Mouse (Mus musculus) limb, embryonic 11.5 days (tissue): ENCODE measurements around the gene Emilin3. TPM values are rescaled to one million over a fixed set of nuclear protein-coding genes. Genes with fewer than 3 reads are reported as not detected.

Source experiments
- ATAC-seq: fragments of 200-750 bp; cut with Nextera tagmentation; 2 replicates; pipeline ENCODE4 v1.8.0; 2017; ENCODE audit warnings: low read depth; ENCODE audit not compliant: insufficient number of reproducible peaks, low FRiP score, low TSS enrichment
- DNase-seq: peaks from one replicate; pipeline ENCODE4 v3.0.0-alpha.2; 2015; ENCODE audit warnings: low spot score
- H3K27ac ChIP-seq: fragments of 300-500 bp; sonication (generic); replicated peaks from 2 replicates; pipeline ENCODE4 v1.5.1; 2014; ENCODE audit warnings: low read depth, mild to moderate bottlenecking, low read length
- H3K27me3 ChIP-seq: fragments of 300-500 bp; sonication (generic); 2 replicates; pipeline ENCODE4 v1.6.1; 2014; ENCODE audit warnings: mild to moderate bottlenecking, low read length, mixed read lengths; ENCODE audit not compliant: control insufficient read depth, insufficient read depth
- H3K36me3 ChIP-seq: fragments of 300-500 bp; sonication (generic); 2 replicates; pipeline ENCODE4 v1.6.1; 2014; ENCODE audit warnings: mild to moderate bottlenecking, low read length, moderate library complexity, mixed read lengths; ENCODE audit not compliant: control insufficient read depth, insufficient read depth
- H3K4me1 ChIP-seq: fragments of 300-500 bp; sonication (generic); 2 replicates; pipeline ENCODE4 v1.6.1; 2014; ENCODE audit warnings: low read length, mixed read lengths; ENCODE audit not compliant: control insufficient read depth, insufficient read depth
- H3K4me2 ChIP-seq: fragments of 300-500 bp; sonication (generic); 2 replicates; pipeline ENCODE4 v1.6.1; 2014; ENCODE audit warnings: low read depth, mild to moderate bottlenecking, moderate library complexity; ENCODE audit not compliant: severe bottlenecking
- H3K4me3 ChIP-seq: fragments of 300-500 bp; sonication (generic); 2 replicates; pipeline ENCODE4 v1.5.1; 2014; ENCODE audit warnings: low read depth, low read length
- H3K9ac ChIP-seq: fragments of 300-500 bp; sonication (generic); 2 replicates; pipeline ENCODE4 v1.6.1; 2014; ENCODE audit warnings: mild to moderate bottlenecking, low read length
- H3K9me3 ChIP-seq: fragments of 300-500 bp; sonication (generic); 2 replicates; pipeline ENCODE4 v1.6.1; 2016; ENCODE audit warnings: low read length; ENCODE audit not compliant: control insufficient read depth
- WGBS: fragments of 180-500 bp; shearing (Covaris S2); extraction: QIAGEN DNeasy Blood & Tissue Kit; methylation state at CpG from one replicate; pipeline ENCODE4 v1.1.7; 2014; 5-methylcytosine and 5-hydroxymethylcytosine counted together
- polyA plus RNA-seq: library from polyadenylated mRNA; unstranded; fragments of >200 nt; fragmentation: Nextera tagmentation; extraction: Ambion mirVana; gene quantifications from 2 replicates; pipeline ENCODE4 v1.2.1, GENCODE M21; 2014

Gene Emilin3
- polyA plus RNA-seq, 1 experiment from 2014 or later, result 3.8 TPM

DNA sequence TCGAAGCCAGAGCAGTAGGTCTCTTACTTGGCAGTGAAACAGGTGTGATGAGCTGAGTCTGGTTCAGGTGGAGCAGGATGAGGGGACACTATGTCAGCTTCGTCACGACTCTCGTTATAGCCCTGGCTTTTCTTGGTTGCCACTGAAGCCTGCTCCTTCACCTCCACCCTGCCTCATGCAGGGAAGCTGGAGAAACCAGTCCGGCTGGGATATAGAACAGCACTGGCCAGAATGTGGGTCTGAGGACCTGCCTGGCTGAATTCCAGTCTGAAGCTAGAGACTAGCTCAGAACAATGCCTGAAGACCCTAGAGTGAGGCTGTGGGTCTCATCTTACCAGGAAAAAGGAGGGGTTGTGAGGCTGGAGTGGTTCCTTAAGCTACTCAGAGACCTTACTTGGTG is 21.1 kb downstream of the Emilin3 start:
- no peak for DNase-seq
- Histone ChIP-seq H3K27ac (no peak overlapping the region), H3K4me3 (no peak overlapping the region), H3K4me1 (no peaks in the 10 kb centered on the region), H3K36me3 (no peaks in the 10 kb centered on the region), H3K4me2 (no peak overlapping the region), H3K27me3 (no peaks in the 10 kb centered on the region), H3K9ac (no peak overlapping the region), H3K9me3 (no peaks in the 10 kb centered on the region)
- WGBS, result 81% methylated on average over 5 of the region's 5 CpGs
- ATAC-seq, result no peak

DNA sequence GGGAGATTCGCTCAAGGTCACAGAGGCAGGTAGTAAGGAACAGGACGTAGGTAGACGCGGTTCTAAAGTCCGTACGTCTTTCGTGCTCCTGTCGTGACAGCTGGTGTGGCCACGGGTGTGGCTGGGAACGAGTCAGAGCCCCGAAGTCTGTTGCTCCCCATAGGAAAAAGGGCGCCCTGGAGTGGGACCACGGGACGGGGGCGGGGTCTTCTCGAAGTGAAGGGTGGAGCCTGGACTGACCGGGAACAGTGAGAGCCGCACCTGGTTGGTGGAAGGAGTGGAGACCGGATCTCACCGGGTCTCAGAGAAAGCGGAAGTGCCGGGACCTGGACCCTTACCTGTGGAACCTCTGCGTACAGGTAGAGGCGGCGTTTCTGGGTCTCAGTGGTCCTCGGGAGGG is 24.3 kb downstream of the Emilin3 start:
- ATAC-seq, result peak; percentile 72
- DNase-seq, result peak; percentile 57
- Histone ChIP-seq H3K9ac (peak overlapping the region; percentile 9; the same call in 1 of the 2 replicates), H3K27ac (no peak overlapping the region), H3K9me3 (no peaks in the 10 kb centered on the region), H3K36me3 (no peaks in the 10 kb centered on the region), H3K4me2 (peak overlapping the region; percentile 94), H3K4me3 (peak overlapping the region; percentile 40), H3K27me3 (no peaks in the 10 kb centered on the region), H3K4me1 (no peaks in the 10 kb centered on the region)
- under 1% methylated on average over 26 of the region's 26 CpGs for WGBS

DNA sequence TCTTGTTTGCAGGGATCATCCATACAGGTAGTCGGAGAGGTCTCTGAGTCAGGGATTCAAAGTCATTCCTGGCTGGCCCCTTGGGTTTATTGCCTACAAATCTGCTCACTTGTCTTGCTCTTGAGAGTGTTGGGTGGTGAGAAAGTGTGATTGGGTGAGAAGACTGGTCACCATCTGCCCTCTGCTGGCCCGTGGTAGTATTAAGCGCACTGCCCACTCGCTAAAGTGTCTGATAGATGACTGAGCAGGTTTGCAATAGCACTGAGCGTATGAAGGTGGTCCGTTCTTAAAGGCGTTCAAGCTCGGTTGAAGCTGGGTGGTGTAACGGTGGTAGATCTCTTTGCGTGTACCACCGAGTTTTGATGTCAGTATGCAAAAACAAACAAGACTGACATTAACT is 24.8 kb downstream of the Emilin3 start:
- no peaks in the 10 kb centered on the region for H3K27me3 ChIP-seq
- H3K27ac ChIP-seq, result no peak overlapping the region
- H3K4me2 ChIP-seq, result peak overlapping the region; percentile 94
- WGBS, result under 1% methylated on average over 11 of the region's 11 CpGs
- H3K9ac ChIP-seq, result no peak overlapping the region
- peak overlapping the region; percentile 40 for H3K4me3 ChIP-seq
- DNase-seq (peak; percentile 89), ATAC-seq (peak; percentile 59; the same call in 1 of the 2 replicates)
- H3K9me3 ChIP-seq, result no peaks in the 10 kb centered on the region
- H3K36me3 ChIP-seq, result no peaks in the 10 kb centered on the region
- H3K4me1 ChIP-seq, result no peaks in the 10 kb centered on the region

DNA sequence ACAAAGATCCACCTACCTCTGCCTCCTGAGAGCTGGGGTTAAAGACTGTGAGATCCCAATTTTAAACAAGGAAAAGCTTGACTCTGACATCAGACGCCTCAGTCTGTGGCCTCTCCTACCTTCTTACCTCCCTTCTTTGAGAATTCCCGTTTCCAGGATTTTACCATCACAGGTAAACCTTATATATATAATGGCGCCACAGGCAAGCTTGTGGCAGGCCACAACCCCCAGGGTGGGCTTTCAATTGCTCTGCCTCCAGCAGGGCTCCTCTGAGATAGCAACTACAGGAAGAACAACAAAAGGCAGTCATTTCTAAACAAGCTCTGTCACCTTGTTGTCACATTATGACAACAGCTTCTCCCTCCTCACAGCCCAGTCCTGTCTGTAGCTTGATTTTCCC is 25.9 kb downstream of the Emilin3 start:
- H3K4me2 ChIP-seq, result no peak overlapping the region
- no peak overlapping the region for H3K27ac ChIP-seq
- WGBS, result 76% methylated on average over 3 of the region's 3 CpGs
- no peaks in the 10 kb centered on the region for H3K27me3 ChIP-seq
- no peak overlapping the region for H3K4me3 ChIP-seq
- DNase-seq, result no peak
- H3K4me1 ChIP-seq, result no peaks in the 10 kb centered on the region
- H3K9ac ChIP-seq, result no peak overlapping the region
- ATAC-seq, result no peak
- no peaks in the 10 kb centered on the region for H3K36me3 ChIP-seq
- no peaks in the 10 kb centered on the region for H3K9me3 ChIP-seq

DNA sequence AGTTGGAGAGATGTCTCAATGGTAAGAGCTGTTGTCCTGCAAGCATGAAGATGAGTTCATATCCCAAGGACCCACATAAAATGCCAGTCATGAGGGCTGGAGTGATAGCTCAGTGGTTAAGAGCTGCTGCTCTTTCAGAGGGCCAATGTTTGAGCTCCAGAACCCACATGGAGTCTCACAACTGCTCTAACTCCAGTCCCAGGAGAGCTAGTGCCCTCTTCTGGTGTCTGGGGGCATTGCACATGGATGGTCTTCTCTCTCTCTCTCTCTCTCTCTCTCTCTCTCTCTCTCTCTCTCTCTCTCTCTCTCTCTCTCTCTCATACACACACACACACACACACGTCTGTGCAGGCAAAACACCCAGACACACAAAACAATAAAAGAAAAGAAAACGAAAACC is 27.3 kb downstream of the Emilin3 start:
- Histone ChIP-seq H3K4me1 (no peaks in the 10 kb centered on the region), H3K4me2 (no peak overlapping the region), H3K4me3 (no peak overlapping the region), H3K27me3 (no peaks in the 10 kb centered on the region), H3K9me3 (no peaks in the 10 kb centered on the region), H3K27ac (no peak overlapping the region), H3K36me3 (no peaks in the 10 kb centered on the region), H3K9ac (no peak overlapping the region)
- 22% methylated on average over 2 of the region's 2 CpGs for WGBS
- DNase-seq, result peak; percentile 82
- no peak for ATAC-seq

DNA sequence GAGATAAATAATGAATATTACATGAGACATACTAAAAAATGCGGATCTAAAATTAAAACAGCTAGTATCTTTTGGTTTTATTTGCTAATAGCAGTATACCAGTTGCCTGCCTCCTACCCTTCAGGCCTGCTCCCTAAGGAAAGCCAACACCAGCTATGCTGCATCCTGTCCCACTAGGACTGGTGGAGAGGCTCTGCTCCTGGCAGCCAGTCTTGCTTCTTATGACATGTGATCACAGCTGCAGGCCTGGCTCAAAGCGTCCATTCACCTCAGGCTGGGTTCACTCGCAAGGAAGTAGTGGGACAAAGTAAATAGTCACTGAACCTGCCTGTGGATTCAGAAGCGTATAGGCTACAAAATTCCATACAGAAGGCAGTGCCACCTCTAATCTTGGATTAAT is 28.2 kb downstream of the Emilin3 start:
- ATAC-seq (no peak), DNase-seq (no peak)
- Histone ChIP-seq H3K27ac (no peak overlapping the region), H3K4me3 (no peak overlapping the region), H3K9ac (no peak overlapping the region), H3K36me3 (no peaks in the 10 kb centered on the region), H3K4me2 (no peak overlapping the region), H3K9me3 (no peaks in the 10 kb centered on the region), H3K27me3 (no peaks in the 10 kb centered on the region), H3K4me1 (no peaks in the 10 kb centered on the region)
- 82% methylated on average over 4 of the region's 4 CpGs for WGBS

DNA sequence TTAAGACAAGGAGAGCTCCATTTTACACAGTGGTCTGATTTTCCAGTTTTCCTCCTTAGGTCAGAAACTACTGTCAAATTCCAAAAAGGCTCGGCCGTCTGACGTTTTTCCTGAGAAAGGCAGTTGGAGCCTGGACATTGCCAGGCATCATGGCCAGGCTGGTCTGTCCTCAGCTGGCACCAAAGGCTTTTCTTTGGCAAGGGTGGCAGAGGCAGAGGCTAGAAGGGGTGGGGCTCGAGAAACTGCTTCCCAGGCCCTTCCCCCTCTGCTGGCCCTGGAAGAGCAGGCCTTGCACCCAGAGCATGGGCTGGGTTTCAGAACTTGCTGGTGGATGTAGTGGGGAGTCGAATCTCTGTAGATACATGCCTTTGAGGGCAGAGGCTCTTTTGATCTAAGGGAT is 29.7 kb downstream of the Emilin3 start:
- Histone ChIP-seq H3K27ac (no peak overlapping the region), H3K9ac (no peak overlapping the region), H3K4me2 (no peak overlapping the region), H3K4me1 (no peaks in the 10 kb centered on the region), H3K27me3 (no peaks in the 10 kb centered on the region), H3K4me3 (no peak overlapping the region), H3K36me3 (no peaks in the 10 kb centered on the region), H3K9me3 (no peaks in the 10 kb centered on the region)
- WGBS, result 85% methylated on average over 5 of the region's 5 CpGs
- DNase-seq, result no peak
- ATAC-seq, result no peak

DNA sequence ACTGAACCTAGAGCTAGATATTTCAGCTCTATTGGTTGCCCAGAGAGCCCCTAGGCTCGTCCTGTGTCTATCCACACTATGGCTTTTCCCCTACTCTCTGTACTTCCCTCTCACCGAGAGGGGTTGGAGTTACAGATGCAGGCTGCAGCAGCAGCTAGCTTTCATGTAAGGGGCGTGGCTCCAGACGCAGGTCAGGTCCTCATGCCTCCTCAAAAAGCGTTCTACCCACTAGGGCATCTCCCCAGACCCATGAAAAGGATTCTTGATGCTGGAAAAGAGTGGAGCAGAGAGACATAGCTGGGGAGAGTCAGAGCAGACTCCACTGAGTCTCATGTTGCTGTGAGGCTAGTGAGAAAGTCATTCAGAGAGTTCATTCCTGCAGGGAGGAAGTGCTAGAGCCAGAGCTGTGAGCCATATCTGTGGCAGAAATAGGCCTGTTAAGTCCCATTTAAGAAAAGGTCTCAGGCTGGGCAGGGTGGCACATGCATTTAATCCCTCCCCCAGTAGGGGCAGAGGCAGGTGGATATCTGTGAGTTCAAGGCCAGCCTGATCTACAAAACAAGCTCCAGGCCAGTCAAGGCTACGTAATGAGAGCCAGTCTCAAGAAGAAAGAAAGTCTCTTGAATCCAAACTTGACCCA is 30.5 kb downstream of the Emilin3 start:
- no peak for ATAC-seq
- H3K4me1 ChIP-seq, result no peaks in the 10 kb centered on the region
- H3K27ac ChIP-seq, result no peak overlapping the region
- H3K9ac ChIP-seq, result no peak overlapping the region
- H3K36me3 ChIP-seq, result no peaks in the 10 kb centered on the region
- H3K4me3 ChIP-seq, result no peak overlapping the region
- no peaks in the 10 kb centered on the region for H3K27me3 ChIP-seq
- no peaks in the 10 kb centered on the region for H3K9me3 ChIP-seq
- DNase-seq, result no peak
- H3K4me2 ChIP-seq, result no peak overlapping the region
- 49% methylated on average over 6 of the region's 6 CpGs for WGBS
